Mouse (Mus musculus) cerebellum, postnatal 10 days (tissue): ENCODE measurements around the gene Fcgr2b.
"Not testable (repeated sequence)": the region's sequence is repeated elsewhere in the genome, so short reads cannot be mapped to it uniquely, and the experiment has no call there.

Experiments
- DNase-seq, 2 experiments: peaks; one replicate each; pipeline ENCODE4 v3.0.0; 2021; ENCODE audit warnings: mixed read lengths in 2 of 2

Gene Fcgr2b

DNA sequence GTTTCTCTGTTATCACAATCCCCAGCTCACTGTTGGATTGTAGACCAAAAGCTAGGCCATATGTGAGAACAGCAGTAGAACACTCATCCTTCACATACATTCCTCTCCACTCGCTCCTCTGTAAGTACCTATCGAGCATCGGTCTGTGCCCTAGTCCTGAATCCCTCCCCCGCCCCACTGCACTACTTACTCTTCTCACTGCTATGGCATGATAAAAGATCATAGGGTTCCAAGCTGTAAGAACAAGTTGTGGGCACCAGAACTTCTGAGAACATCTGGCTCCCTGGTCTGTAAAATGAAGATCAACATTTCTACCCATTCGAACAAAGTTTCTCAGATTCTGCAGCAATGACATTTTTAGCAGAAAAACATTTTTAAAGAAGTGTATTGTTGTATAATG, at the start of gene Fcgr2b:
Fcgr2b (minus strand) TSS at position 101 of the 400 bp plus-strand sequence.
- no peak for DNase-seq

DNA sequence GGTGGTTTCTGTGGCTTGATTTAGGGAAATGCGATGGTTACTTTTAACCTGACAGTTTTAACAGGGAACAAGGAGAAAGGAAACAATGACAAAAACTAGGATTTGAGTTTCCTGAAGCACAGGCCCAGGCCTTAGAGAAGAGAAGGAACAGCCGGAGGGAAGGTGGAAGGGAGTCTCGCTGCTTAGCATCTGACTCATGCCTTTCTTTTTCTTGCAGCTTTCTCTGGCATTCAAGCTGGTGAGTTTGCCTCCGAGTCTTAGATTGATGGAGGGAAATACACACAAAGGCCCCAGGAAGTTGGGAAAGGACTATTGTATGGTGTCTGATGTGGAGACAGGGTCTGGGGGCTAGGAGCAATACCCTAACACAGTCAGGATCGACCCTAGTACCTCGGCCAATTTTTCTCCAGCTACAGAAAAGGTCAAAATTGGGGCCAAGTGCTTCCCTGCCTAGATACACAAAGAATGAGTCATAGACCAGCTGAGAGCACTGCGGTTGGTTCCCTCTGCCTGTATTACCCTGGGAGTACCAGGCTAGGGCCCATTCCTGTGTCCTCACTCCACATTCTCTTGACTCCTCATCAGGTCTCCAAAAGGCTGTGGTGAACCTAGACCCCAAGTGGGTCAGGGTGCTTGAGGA, 43.1 kb upstream of the Fcgr2b start:
- DNase-seq, result no peak

DNA sequence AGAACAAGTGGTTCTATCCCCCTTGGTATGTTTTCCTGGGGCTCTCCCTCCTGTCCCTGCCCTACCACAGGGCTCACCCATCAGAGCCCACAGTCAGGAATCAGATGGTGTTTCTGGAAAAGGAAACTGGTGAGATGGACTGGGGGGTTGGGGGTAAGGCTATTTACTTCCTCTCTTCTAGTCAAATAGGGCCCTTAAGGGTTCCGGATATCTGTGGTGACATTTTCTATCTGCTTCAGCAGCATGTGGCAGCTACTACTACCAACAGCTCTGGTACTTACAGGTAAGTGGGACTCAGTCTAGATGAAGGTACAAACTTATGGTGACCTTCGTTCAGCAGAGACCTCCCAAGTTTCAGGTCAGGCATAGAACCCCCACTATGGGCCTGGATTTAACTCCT, 42.4 kb upstream of the Fcgr2b start, which contains the start of gene Fcgr4:
Fcgr4 (plus strand) TSS at position 184 of the 400 bp plus-strand sequence.
- no peak for DNase-seq

DNA sequence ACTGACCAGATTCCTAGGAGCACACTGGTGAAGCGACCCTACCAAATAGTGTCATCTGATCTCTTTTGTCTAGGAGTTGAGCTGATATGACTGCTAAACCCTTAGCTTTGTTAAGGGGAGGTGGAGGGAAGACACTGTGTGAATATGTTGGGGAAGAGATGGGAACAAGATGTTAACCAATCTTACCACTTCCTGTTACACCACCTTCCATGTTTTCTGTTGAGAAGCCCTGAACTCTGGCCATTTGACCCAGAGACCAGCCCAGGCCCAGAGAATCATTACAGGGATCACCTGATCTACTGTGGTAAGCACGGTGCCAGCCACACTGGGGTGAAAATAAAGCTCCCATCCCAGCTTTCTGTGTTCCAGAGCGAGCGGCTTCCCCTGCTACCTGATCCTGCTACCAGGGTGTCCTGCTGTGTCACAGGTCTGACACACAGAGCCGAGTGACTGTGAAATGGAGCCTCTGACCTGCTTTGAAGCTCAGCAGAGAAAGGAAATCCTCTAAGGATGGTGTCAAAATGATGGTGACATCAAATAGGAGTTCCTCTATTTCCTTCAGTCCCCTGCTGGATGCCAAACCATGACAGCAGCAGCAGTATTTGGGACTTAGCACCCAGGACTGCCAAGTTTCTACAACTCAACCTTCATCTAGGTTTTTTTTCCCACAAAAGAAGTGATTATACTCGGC, 41.3 kb upstream of the Fcgr2b start:
- no peak for DNase-seq

- DNase-seq, result no peak
These were observed 40.5 kb upstream of the Fcgr2b start for GRCm38 (mm10) chr1:171016676-171017356.

- no peak for DNase-seq
These were observed 35.4 kb upstream of the Fcgr2b start for GRCm38 (mm10) chr1:171011733-171012132.

DNA sequence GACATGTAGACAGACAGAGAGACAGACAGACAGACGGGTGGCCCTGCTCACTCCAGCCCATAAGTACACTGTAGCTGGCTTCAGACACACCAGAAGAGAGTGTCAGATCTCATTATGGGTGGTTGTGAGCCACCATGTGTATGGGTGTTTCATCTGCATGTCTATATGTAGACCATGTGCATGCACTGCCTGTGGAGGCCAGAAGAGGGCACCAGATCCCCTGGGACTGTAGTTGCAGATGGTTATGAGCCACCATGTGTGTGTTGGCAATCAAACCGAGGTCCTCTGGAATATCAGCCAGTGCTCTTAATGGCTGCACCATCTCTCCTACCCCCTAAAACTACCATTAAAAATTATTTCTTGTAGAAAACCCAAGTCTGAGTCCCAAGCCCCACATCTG, 30.6 kb upstream of the Fcgr2b start:
- DNase-seq, result peak in 1 of 2 experiments; percentile 23

GRCm38 (mm10) chr1:171006335-171006734, 30.0 kb upstream of the Fcgr2b start:
- DNase-seq, result no peak

- no peak for DNase-seq
These were observed 29.2 kb upstream of the Fcgr2b start for GRCm38 (mm10) chr1:171005586-171005985.

- no peak for DNase-seq
These were observed 28.7 kb upstream of the Fcgr2b start for GRCm38 (mm10) chr1:171005081-171005480.

DNA sequence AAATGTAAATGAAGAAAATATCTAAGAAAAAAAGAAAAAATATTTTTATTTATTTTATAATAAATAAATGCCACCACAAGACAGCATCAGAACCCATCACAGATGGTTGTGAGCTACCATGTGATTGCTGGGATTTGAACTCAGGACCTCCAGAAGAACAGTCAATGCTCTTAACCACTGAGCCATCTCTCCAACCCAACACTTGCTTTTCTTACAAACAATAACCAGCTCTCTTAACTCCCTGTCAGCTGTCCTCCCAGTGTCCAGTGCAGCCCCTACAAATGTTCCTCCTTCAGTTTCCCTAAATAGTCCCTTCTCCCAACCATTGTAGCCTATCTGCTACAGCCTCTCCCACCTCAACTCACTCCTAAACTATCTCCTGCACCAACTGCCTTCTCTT, 23.5 kb upstream of the Fcgr2b start:
- DNase-seq, result no peak

GRCm38 (mm10) chr1:170997756-170998655, 21.7 kb upstream of the Fcgr2b start:
- DNase-seq, result peak; percentile 64 to 65

DNA sequence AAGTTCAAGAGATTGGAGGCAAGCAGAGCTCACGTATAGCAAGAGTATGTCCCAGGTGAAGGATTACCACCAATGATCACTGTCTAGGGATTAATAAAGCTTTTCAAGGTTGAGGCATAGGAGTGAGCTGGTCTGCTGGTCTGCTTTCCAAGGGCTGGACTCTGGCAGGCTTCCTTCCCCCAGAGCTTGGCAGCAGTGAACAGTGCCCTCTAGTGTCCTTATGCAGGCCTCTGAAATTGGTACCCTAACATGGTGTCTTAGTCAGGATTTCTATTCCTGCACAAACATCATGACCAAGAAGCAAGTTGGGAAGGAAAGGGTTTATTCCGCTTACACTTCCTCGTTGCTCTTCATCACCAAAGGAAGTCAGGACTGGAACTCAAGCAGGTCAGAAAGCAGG, 20.4 kb upstream of the Fcgr2b start:
- peak; percentile 80 to 85 for DNase-seq

DNA sequence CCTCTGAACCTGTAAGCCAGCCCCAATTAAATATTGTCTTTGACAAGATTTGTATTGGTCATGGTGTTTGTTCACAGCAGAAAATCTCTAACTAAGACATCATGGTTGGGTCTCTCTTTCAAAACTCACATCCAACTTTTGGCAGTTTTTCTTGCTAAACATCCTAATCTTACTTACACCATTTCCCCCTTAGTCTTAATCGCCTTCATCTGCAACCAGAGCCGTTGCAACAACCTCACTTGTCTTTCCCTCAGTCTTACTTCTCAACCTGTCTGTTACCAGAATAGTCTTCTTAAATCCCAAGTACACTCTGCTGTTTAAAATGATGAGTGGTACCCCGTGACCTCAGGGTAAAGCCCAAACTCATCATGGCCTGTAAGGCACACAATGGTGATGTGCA, 19.7 kb upstream of the Fcgr2b start:
- no peak for DNase-seq

GRCm38 (mm10) chr1:170992550-170992949, 16.2 kb upstream of the Fcgr2b start:
- DNase-seq, result peak; percentile 64 to 66

DNA sequence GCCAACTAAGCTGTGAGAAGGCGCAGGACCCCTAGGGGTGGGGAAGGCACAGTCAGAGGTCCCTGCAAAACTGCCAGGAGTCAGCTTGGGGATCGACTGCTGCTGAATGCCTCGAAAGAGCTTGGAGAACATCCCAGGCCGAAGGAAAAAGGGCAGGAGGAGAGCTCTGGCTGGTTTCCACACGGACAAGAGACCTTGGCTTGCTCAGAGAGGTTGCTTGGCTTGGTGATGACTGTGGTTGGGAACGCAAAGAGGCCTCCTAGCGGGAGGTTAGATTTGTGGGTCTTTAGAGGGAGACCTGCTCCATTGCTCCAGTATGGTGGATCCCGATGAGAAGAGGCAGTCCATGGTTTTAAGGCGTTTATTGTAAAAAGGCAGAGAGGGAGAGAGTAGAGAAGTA, 13.3 kb upstream of the Fcgr2b start:
- peak; percentile 61 to 68 for DNase-seq

GRCm38 (mm10) chr1:170985861-170986260, 9.5 kb upstream of the Fcgr2b start:
- no peak for DNase-seq

GRCm38 (mm10) chr1:170985092-170985491, 8.7 kb upstream of the Fcgr2b start:
- DNase-seq, result no peak

DNA sequence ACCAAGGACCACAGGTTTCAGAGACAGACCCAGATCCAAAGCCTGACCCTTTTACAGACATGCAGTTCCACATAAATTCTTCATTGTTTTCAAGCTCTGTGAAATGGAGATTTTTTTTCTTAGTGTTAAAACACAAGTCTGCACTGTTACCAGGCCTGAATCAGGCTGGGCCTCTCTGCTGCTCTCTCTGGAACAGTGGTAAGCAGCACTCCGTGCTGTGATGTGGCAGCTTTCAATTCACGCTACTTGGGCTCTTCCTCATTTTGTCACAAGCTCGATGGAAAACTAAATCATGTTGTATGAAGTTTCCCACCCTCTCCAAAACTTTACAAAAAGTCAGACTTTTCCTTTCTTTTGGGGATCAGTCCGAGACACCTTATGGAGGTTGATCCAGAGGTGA, 6.7 kb upstream of the Fcgr2b start:
- no peak for DNase-seq

GRCm38 (mm10) chr1:170982301-170982700, 6.0 kb upstream of the Fcgr2b start:
- DNase-seq, result no peak

GRCm38 (mm10) chr1:170981679-170982078, 5.3 kb upstream of the Fcgr2b start:
- DNase-seq, result not testable (repeated sequence)

GRCm38 (mm10) chr1:170978601-170979000, 2.3 kb upstream of the Fcgr2b start:
- DNase-seq, result no peak

- peak; percentile 36 to 42 for DNase-seq
These were observed 591 bp downstream of the Fcgr2b start for GRCm38 (mm10) chr1:170975751-170976161.
